Mouse (Mus musculus) gastrocnemius, postnatal 14 days (tissue): ENCODE results near the gene Ggcx. TPM values are rescaled to one million over a fixed set of nuclear protein-coding genes. Genes with fewer than 3 reads are reported as not detected.
"Not testable (repeated sequence)": the region's sequence is repeated elsewhere in the genome, so short reads cannot be mapped to it uniquely, and the experiment has no call there.

ENCODE experiments used
- DNase-seq: peaks from one replicate; pipeline ENCODE4 v3.0.0; 2021; ENCODE audit warnings: mixed read lengths
- intact Hi-C: fragments of 180-260 bp; cut with DNase I; formaldehyde crosslinking; loops from one replicate; pipeline ENCODE4 v1.15.1; 2025; ENCODE audit warnings: low total_unique reads
- total RNA-seq, 2 experiments: library from RNA; stranded (reverse); gene quantifications; 2 replicates each; pipeline ENCODE4 v1.2.3; 2021

Gene Ggcx
- total RNA-seq, 2 experiments from 2014 or later: 15.0 to 15.5 TPM

- intact Hi-C loops: no loop called here
Measured at GRCm38 (mm10) chr6:72418279-72418678, 4.2 kb downstream of the Ggcx start.

DNA sequence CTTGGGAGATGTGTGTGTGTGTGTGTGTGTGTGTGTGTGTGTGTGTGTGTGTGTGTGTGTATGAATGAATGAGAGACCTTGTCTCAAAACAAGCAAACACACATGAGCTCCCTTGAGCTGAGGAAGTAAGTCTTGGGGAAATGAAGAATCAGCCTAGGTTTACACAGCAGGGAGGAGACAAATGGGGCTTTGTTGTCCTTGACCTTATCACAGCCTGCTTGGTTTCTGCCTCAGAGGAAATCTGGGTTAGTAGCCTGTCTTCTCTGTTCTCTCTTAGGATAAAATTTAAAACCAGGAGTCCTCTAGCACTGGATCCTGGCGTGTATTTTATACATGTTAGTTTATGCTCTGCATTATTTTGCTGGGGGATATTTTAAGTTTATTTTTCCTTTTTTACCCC, 5.7 kb downstream of the Ggcx start:
- no peak for DNase-seq
- intact Hi-C loops: no loop called here

More at GRCm38 (mm10) chr6:72418279-72418678, 4.2 kb downstream of the Ggcx start:
- DNase-seq: no peak

DNA sequence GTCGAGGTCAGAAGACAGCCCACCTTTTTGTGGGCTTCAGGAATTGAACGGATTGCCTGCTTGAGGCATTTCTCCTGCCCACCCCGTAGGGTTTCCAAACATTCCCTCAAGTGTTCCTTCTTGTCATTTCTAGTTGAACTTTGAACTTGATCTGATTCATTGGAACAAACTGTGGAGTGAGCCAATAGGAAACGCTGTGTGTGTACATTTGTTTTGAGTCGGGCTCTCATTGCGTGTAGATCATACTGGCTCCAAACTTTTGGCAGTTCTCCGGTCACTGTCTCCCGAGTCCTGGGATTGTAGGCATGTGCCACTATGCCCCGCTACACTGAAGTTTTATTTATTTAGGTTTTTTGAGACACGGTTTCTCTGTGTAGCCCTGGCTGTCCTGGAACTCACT, 6.8 kb downstream of the Ggcx start:
- no peak for DNase-seq
- intact Hi-C loops: no loop called here

GRCm38 (mm10) chr6:72425646-72426045, 11.5 kb downstream of the Ggcx start:
- DNase-seq: no peak
- intact Hi-C loops: loop anchor here (2.0 kb wide), 1 partner anchor 141 kb away; no protein-coding TSS in a partner anchor

DNA sequence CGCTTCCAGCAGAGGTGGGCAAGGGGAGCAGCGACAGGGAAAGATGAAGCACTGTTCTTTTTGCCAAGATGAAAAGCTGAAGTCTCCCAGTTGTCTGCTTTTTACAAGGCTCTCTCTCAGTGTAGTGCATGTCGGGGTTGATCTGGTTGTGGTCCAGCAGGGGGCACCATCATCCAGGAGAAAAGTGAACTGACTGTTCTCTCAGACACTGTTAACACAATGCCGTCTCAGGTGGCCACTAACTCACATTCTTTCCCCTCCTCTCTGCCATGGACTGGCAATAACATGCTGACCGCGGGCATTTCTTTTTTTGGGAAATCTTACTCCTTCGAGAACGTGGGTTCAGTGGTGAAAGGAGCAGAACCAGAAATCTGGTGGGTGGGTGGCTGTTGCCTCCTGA, 13.9 kb downstream of the Ggcx start:
- intact Hi-C loops: loop anchor here (2.0 kb wide), 1 partner anchor 105 kb away; no protein-coding TSS in a partner anchor
- DNase-seq: peak; percentile 71

DNA sequence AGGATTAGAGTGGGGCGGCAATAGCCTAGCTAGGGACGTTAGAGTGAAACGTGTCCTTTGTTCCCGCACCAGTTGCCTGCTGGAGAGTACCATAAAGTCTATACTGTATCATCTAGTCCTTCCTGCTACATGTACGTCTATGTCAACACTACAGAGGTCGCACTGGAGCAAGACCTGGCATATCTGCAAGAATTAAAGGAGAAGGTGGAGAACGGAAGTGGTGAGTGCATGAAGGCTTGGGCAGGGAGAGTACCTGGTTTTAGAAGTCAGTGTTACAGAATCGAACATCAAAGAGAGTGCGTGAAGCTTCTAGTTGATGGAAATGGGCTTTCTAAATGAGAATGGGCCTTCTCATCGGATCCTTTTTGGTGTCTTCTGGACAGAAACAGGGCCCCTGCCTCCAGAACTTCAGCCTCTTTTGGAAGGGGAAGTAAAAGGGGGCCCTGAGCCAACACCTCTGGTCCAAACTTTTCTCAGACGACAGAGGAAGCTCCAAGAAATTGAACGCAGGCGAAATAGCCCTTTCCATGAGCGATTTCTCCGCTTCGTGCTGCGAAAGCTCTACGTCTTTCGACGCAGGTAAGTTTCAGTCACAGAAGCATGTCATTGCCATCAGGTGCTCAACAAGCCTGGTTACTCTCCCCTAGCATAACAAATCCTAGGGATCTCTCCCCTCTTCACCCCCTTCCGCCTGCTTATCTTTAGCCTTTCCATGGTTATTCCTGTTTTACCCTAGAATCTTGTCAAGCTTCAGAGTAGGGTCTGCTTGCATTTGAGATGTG, 15.1 kb downstream of the Ggcx start:
- intact Hi-C loops: loop anchor here (2.0 kb wide), 1 partner anchor 104 kb away; no protein-coding TSS in a partner anchor
- DNase-seq: no peak

- DNase-seq: no peak
- intact Hi-C loops: no loop called here
Measured at GRCm38 (mm10) chr6:72430989-72431921, 17.1 kb downstream of the Ggcx start.

DNA sequence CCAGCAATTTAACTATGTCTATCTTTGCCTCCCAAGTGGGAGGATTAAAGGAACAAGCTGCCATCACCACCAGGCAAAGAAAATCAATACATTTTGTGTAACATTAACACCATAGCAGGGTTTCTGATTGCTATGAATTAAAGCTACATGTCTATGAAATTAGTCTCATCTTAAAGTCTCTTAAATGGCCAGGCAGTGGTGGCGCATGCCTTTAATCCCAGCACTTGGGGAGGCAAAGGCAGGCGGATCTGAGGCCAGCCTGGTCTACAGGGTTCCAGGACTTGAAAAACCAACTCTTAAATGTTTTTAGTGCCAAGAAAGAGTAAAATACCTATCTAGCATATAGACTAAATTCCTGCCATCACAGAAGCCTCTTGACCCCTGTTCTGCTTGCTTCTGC, 18.0 kb downstream of the Ggcx start:
- DNase-seq: no peak
- intact Hi-C loops: no loop called here

DNA sequence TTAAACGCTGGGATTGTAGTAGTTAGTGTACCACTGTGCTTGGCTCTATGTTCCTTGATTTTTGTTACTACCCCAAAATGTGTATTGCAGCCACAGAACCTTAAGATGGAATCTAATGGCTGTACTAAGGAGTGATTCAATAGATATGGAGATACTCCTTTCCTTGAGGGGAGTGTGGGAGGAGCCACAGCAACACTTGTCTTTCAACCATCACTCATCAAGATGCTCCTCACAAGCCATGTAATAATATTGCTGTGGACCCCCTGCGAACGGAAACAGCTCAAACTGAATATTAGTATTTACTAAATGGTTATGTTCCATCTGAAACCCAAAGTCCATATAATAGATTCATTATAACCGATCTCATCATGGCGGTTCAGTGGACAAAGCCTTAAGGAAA, 24.1 kb downstream of the Ggcx start:
- no peak for DNase-seq
- intact Hi-C loops: no loop called here

DNA sequence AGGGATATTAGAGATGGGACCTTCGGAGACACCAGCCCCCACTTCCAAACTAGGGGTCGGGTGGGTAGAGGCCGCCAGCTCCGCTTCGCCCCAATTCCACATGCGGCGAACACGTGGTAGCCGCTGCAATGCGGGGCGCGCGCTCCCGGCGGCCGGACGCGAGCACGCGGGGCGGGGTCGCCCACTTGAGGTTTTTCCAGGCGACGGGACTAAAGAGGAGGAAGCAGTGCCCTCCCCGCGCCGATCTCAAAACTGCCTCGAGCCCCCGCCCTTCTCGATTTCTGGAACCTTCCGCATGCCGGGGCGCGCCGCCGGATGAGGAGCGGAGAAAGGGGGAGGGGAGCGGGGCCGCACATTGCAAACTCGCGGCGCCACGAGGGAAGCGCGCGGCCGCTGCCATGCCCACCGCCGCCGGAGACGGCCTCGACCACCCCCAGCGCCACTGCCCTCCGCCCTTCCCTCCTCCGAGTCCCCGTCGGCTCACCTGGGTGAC, 24.8 kb downstream of the Ggcx start:
- DNase-seq: peak; percentile 93
- intact Hi-C loops: no loop called here

GRCm38 (mm10) chr6:72439355-72440185, 25.5 kb downstream of the Ggcx start, which contains the start of gene Mat2a:
Mat2a (minus strand) TSS chr6:72439558.
- intact Hi-C loops: no loop called here

GRCm38 (mm10) chr6:72440186-72440990, 26.3 kb downstream of the Ggcx start:
- DNase-seq: no peak
- intact Hi-C loops: no loop called here

More at GRCm38 (mm10) chr6:72439355-72440185, 25.5 kb downstream of the Ggcx start, which contains the start of gene Mat2a:
- DNase-seq: peak; percentile 94

DNA sequence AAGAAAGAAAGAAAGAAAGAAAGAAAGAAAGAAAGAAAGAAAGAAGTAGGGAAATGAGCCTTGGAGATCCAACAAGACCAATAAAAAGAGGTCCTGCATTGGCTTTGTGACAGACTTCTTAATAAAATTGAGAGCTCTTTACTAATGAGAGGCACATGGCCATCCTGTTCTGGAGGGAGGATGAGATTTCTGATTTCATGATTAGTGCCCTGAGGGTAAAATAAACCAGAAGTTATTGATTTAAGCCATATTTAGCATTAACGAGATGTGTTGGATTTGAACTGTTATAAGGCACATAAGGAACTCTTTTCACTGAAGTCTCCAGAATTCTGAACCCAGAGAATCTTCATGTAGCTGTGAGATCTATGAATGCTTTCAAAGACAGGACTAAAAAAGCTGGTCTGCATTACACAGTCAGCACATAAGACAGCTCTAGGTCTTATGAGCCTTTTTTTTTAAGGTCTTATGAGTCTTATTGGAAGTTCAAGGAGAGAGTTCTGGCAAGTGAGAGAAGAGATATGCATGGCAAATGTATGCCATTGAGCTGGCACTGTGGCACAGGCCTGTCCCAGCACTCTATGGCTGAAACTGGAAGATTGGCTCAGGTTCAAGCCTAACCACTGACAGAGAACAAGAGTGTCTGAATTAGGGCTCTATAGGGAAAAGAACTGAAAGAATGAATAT, 29.0 kb downstream of the Ggcx start:
- intact Hi-C loops: no loop called here
- DNase-seq: no peak

GRCm38 (mm10) chr6:72445011-72445410, 30.9 kb downstream of the Ggcx start:
- intact Hi-C loops: no loop called here
- no peak for DNase-seq

GRCm38 (mm10) chr6:72447487-72447886, 33.4 kb downstream of the Ggcx start:
- no peak for DNase-seq
- intact Hi-C loops: no loop called here

GRCm38 (mm10) chr6:72451778-72452177, 37.7 kb downstream of the Ggcx start:
- DNase-seq, intact Hi-C loops: not testable (repeated sequence)

GRCm38 (mm10) chr6:72452329-72452728, 38.2 kb downstream of the Ggcx start:
- intact Hi-C loops: no loop called here
- DNase-seq: no peak

DNA sequence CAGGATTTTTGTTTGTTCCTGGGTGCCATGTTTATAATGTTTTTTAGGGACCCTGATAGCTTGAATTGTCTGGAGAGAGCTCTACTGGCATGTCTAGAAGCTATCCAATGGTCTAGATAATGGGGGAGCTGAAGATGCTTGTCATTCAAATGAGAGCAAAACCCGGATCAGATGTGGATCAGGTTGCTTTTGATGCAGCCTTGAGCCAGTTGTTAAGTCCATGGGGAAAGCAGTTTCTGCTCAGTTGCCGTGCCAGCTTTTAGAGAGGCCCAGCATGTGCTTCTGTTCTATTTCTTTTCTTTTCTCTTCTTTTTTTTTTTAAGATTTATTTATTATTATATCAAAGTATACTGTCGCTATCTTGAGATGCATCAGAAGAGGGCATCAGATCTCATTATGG, 39.5 kb downstream of the Ggcx start:
- DNase-seq: no peak
- intact Hi-C loops: no loop called here
